Mouse (Mus musculus) frontal cortex, adult 2 months (tissue): ENCODE measurements around the gene Tent5a. TPM values are rescaled to one million over a fixed set of nuclear protein-coding genes. Genes with fewer than 3 reads are reported as not detected.

ENCODE experiments used
- DNase-seq, 2 experiments: peaks; one replicate each; pipeline ENCODE4 v3.0.0; 2022; ENCODE audit warnings: low spot score in 1 of 2; ENCODE audit errors: extremely low spot score in 1 of 2
- polyA plus RNA-seq: library from polyadenylated mRNA; depleted of rRNA; stranded (reverse); fragments of >200 nt; gene quantifications from 2 replicates; pipeline ENCODE4 v1.2.3, GENCODE M21; 2012; rRNA removed

Gene Tent5a
- polyA plus RNA-seq, 1 experiment, result 2.2 TPM

GRCm38 (mm10) chr9:85320167-85320951 is 6.8 kb downstream of the Tent5a start:
- DNase-seq, result no peak

GRCm38 (mm10) chr9:85316122-85316521 is 11.0 kb downstream of the Tent5a start:
- no peak for DNase-seq

- DNase-seq, result no peak
Observed at GRCm38 (mm10) chr9:85312473-85312872, 14.7 kb downstream of the Tent5a start, which contains the start of gene Gm11114. Gene Gm11114, plus strand, starts transcription at chr9:85312773.

GRCm38 (mm10) chr9:85303378-85303777 is 23.8 kb downstream of the Tent5a start:
- DNase-seq, result no peak

- no peak for DNase-seq
Observed at GRCm38 (mm10) chr9:85302849-85303248, 24.3 kb downstream of the Tent5a start.

GRCm38 (mm10) chr9:85274114-85274513 is 53.0 kb downstream of the Tent5a start:
- no peak for DNase-seq

Other genes with a start within 250 kb of the Tent5a start
- not detected in 2 replicates for gene Gm11114, start 14.6 kb downstream of the Tent5a start, polyA plus RNA-seq